Mouse (Mus musculus) embryonic facial prominence, embryonic 15.5 days (tissue): ENCODE measurements around the gene Wdr72. TPM values are rescaled to one million over a fixed set of nuclear protein-coding genes. Genes with fewer than 3 reads are reported as not detected.

ENCODE experiments used
- ATAC-seq: fragments of 200-750 bp; cut with Nextera tagmentation; 2 replicates; pipeline ENCODE4 v1.8.0; 2017; ENCODE audit warnings: low read depth, moderate TSS enrichment; ENCODE audit not compliant: insufficient number of reproducible peaks, low FRiP score, low TSS enrichment
- H3K27ac ChIP-seq: fragments of 300-500 bp; sonication (generic); replicated peaks from 2 replicates; pipeline ENCODE4 v1.5.1; 2015; ENCODE audit warnings: mild to moderate bottlenecking, inconsistent platforms
- H3K27me3 ChIP-seq: fragments of 300-500 bp; sonication (generic); 2 replicates; pipeline ENCODE4 v1.6.1; 2015; ENCODE audit warnings: inconsistent platforms
- H3K36me3 ChIP-seq: fragments of 300-500 bp; sonication (generic); 2 replicates; pipeline ENCODE4 v1.6.1; 2015; ENCODE audit warnings: mild to moderate bottlenecking, inconsistent platforms
- H3K4me1 ChIP-seq: fragments of 300-500 bp; sonication (generic); 2 replicates; pipeline ENCODE4 v1.6.1; 2015; ENCODE audit warnings: inconsistent platforms
- H3K4me2 ChIP-seq: fragments of 300-500 bp; sonication (generic); replicated peaks from 2 replicates; pipeline ENCODE4 v1.6.1; 2015; ENCODE audit warnings: mild to moderate bottlenecking, inconsistent platforms
- H3K4me3 ChIP-seq: fragments of 300-500 bp; sonication (generic); replicated peaks from 2 replicates; pipeline ENCODE4 v1.5.1; 2015; ENCODE audit warnings: mild to moderate bottlenecking, inconsistent platforms
- H3K9ac ChIP-seq: fragments of 300-500 bp; sonication (generic); 2 replicates; pipeline ENCODE4 v1.6.1; 2015; ENCODE audit warnings: inconsistent platforms
- H3K9me3 ChIP-seq: fragments of 300-500 bp; sonication (generic); replicated peaks from 2 replicates; pipeline ENCODE4 v1.6.1; 2016; ENCODE audit warnings: inconsistent platforms
- WGBS: fragments of 180-500 bp; shearing (Covaris S2); methylation state at CpG from one replicate; pipeline ENCODE4 v1.1.7; 2015; 5-methylcytosine and 5-hydroxymethylcytosine counted together
- polyA plus RNA-seq: library from polyadenylated mRNA; unstranded; fragments of >200 nt; fragmentation: Nextera tagmentation; extraction: Ambion mirVana; gene quantifications from 2 replicates; pipeline ENCODE4 v1.2.1, GENCODE M21; 2015

The Wdr72 gene
- polyA plus RNA-seq, 1 experiment from 2014 or later, result 1.3 TPM

GRCm38 (mm10) chr9:74141864-74142263, 31.7 kb downstream of the Wdr72 start:
- no peak overlapping the region for H3K4me3 ChIP-seq
- H3K27ac ChIP-seq, result no peak overlapping the region
- H3K4me1 ChIP-seq, result no peaks in the 10 kb centered on the region
- 6% methylated on average over 3 of the region's 3 CpGs for WGBS
- no peak overlapping the region for H3K4me2 ChIP-seq
- H3K9me3 ChIP-seq, result no peaks in the 10 kb centered on the region
- no peak overlapping the region for H3K9ac ChIP-seq
- no peaks in the 10 kb centered on the region for H3K27me3 ChIP-seq
- no peak for ATAC-seq
- no peaks in the 10 kb centered on the region for H3K36me3 ChIP-seq

DNA sequence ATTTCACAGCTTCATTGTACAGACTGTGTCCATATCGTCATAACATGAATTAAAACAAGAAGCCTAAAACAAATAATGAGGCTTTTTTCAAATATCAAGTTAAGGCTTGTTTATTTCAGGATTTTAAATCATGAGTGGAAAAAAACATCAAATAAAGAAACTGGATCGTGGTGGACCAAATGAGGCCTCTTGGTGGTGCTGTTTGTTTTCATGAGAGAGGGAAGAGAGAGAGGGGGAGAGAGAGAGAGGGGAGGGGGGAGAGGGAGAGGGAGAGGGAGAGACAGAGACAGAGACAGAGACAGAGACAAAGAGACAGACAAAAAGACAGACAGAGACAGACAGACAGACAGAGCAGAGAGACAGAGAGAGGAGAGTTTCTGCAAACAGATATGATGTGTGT, 32.5 kb downstream of the Wdr72 start:
- WGBS, result 36% methylated on average over 2 of the region's 2 CpGs
- Histone ChIP-seq H3K4me2 (no peak overlapping the region), H3K27ac (no peak overlapping the region), H3K9me3 (no peaks in the 10 kb centered on the region), H3K9ac (no peak overlapping the region), H3K27me3 (no peaks in the 10 kb centered on the region), H3K4me1 (no peaks in the 10 kb centered on the region), H3K36me3 (no peaks in the 10 kb centered on the region), H3K4me3 (no peak overlapping the region)
- ATAC-seq, result no peak

GRCm38 (mm10) chr9:74145203-74145602, 35.0 kb downstream of the Wdr72 start:
- Histone ChIP-seq H3K4me1 (no peaks in the 10 kb centered on the region), H3K9me3 (no peaks in the 10 kb centered on the region), H3K27me3 (no peaks in the 10 kb centered on the region), H3K4me2 (no peak overlapping the region), H3K9ac (no peak overlapping the region), H3K4me3 (no peak overlapping the region), H3K36me3 (no peaks in the 10 kb centered on the region), H3K27ac (no peak overlapping the region)
- ATAC-seq, result no peak
- WGBS, result 90% methylated on average over 4 of the region's 4 CpGs

DNA sequence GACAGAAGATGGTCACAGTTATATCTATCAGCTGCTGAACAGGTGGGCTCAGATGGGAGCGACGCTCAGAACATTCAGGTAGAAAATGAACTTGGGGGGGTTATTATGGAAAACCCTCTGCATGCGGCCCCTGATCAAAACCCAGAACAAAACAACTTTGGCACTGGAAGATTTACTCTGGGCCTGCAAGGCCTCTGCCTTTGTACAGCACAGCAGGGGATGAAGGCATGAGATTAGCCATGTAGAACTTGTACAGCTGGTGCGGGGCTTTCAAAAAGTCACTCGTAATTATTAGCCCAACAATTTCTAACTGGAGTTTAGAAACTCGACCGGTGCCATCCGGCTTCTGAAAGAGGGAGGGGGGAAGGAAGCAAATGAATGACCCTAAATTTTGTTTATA, 38.1 kb downstream of the Wdr72 start:
- H3K4me1 ChIP-seq, result no peaks in the 10 kb centered on the region
- H3K9me3 ChIP-seq, result no peaks in the 10 kb centered on the region
- H3K4me2 ChIP-seq, result no peak overlapping the region
- H3K9ac ChIP-seq, result no peak overlapping the region
- no peak overlapping the region for H3K4me3 ChIP-seq
- no peak overlapping the region for H3K27ac ChIP-seq
- no peaks in the 10 kb centered on the region for H3K36me3 ChIP-seq
- ATAC-seq, result no peak
- WGBS, result 69% methylated on average over 8 of the region's 8 CpGs
- no peaks in the 10 kb centered on the region for H3K27me3 ChIP-seq

GRCm38 (mm10) chr9:74160361-74160933, 50.3 kb downstream of the Wdr72 start:
- H3K27ac ChIP-seq, result no peak overlapping the region
- no peaks in the 10 kb centered on the region for H3K36me3 ChIP-seq
- no peak overlapping the region for H3K4me3 ChIP-seq
- H3K9ac ChIP-seq, result no peak overlapping the region
- 73% methylated on average over 11 of the region's 11 CpGs for WGBS
- no peak overlapping the region for H3K4me2 ChIP-seq
- H3K27me3 ChIP-seq, result no peaks in the 10 kb centered on the region
- no peaks in the 10 kb centered on the region for H3K4me1 ChIP-seq
- no peak for ATAC-seq
- H3K9me3 ChIP-seq, result no peaks in the 10 kb centered on the region

GRCm38 (mm10) chr9:74165697-74166096, 55.5 kb downstream of the Wdr72 start:
- Histone ChIP-seq H3K27me3 (no peaks in the 10 kb centered on the region), H3K9ac (no peak overlapping the region), H3K27ac (no peak overlapping the region), H3K4me3 (no peak overlapping the region), H3K4me1 (no peaks in the 10 kb centered on the region), H3K4me2 (no peak overlapping the region), H3K36me3 (no peaks in the 10 kb centered on the region), H3K9me3 (no peaks in the 10 kb centered on the region)
- 81% methylated on average over 2 of the region's 2 CpGs for WGBS
- no peak for ATAC-seq

DNA sequence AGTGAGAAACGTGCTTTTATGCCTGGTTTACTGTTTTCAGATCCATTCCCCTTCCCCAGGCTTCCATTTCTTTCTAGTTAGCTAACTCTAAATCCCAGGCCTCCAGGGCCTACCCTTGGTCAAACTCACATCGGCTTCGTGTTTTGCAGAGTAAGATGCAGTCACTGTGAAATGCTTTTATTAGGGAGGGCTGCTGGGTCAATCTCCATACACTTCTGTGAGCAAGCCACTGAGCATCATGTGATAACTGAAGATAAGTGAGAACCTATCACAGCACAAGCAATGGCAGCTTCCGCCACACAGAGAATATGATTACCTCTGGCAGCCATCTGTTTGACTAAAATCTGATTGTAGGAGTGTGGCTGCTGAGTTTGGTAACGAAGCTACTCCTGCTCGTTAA, 59.7 kb downstream of the Wdr72 start:
- Histone ChIP-seq H3K9me3 (no peaks in the 10 kb centered on the region), H3K4me3 (no peak overlapping the region), H3K4me1 (no peaks in the 10 kb centered on the region), H3K36me3 (no peaks in the 10 kb centered on the region), H3K4me2 (no peak overlapping the region), H3K9ac (no peak overlapping the region), H3K27me3 (no peaks in the 10 kb centered on the region), H3K27ac (no peak overlapping the region)
- 53% methylated on average over 6 of the region's 6 CpGs for WGBS
- no peak for ATAC-seq

- Histone ChIP-seq H3K36me3 (no peaks in the 10 kb centered on the region), H3K27me3 (no peaks in the 10 kb centered on the region), H3K9ac (no peak overlapping the region), H3K27ac (no peak overlapping the region), H3K4me3 (no peak overlapping the region), H3K4me2 (no peak overlapping the region), H3K4me1 (0 out of 2 replicates have a peak, but pooled peaks cover 4% of the 10 kb centered on the region), H3K9me3 (no peaks in the 10 kb centered on the region)
- no peak for ATAC-seq
- 26% methylated on average over 16 of the region's 16 CpGs for WGBS
These were observed 76.7 kb downstream of the Wdr72 start for GRCm38 (mm10) chr9:74186748-74187400.

DNA sequence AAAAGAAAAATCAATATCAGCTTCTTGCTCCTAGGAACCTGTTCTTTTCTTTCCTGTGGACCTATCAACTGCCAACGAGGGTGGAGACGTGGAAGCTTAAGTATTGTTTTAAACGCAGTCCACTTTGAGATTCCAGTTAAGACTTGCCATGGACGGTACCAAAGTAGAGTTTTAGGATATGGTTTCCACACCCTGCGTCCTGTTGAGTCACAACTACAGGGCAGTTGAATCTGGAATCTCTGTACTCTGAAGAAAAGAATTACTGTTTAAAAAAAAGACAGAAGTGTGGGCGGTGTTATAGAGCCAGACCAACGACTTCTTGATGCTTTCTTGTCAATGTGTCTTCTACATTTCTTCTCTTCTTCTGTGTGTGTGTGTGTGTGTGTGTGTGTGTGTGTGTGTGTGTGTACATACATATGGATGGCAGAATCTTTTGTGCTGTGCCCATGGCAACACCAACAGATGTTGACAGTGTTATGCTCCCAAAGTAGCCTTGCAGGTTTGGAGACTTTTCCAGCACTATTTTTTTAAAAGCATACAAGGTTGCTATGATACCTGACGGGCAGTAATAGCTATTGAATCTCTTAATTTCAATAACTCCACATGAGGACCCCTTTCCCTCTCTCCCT, 77.4 kb downstream of the Wdr72 start:
- Histone ChIP-seq H3K27me3 (no peaks in the 10 kb centered on the region), H3K4me1 (0 out of 2 replicates have a peak, but pooled peaks cover 4% of the 10 kb centered on the region), H3K27ac (no peak overlapping the region), H3K4me2 (no peak overlapping the region), H3K9ac (no peak overlapping the region), H3K9me3 (no peaks in the 10 kb centered on the region), H3K4me3 (no peak overlapping the region), H3K36me3 (no peaks in the 10 kb centered on the region)
- 39% methylated on average over 8 of the region's 8 CpGs for WGBS
- no peak for ATAC-seq

- Histone ChIP-seq H3K4me2 (no peak overlapping the region), H3K4me3 (no peak overlapping the region), H3K36me3 (no peaks in the 10 kb centered on the region), H3K9ac (no peak overlapping the region), H3K9me3 (no peaks in the 10 kb centered on the region), H3K4me1 (no peaks in the 10 kb centered on the region), H3K27me3 (no peaks in the 10 kb centered on the region), H3K27ac (no peak overlapping the region)
- no peak for ATAC-seq
- WGBS, result 86% methylated on average over 2 of the region's 2 CpGs
These were observed 84.7 kb downstream of the Wdr72 start for GRCm38 (mm10) chr9:74194898-74195297.

GRCm38 (mm10) chr9:74228272-74228671, 118.1 kb downstream of the Wdr72 start:
- no peaks in the 10 kb centered on the region; the same call in 1 of the 2 replicates for H3K4me1 ChIP-seq
- H3K4me2 ChIP-seq, result no peak overlapping the region
- H3K36me3 ChIP-seq, result no peaks in the 10 kb centered on the region
- 67% methylated on average over 6 of the region's 6 CpGs for WGBS
- no peaks in the 10 kb centered on the region for H3K9me3 ChIP-seq
- H3K9ac ChIP-seq, result no peak overlapping the region
- H3K27me3 ChIP-seq, result no peaks in the 10 kb centered on the region
- no peak for ATAC-seq
- no peak overlapping the region for H3K4me3 ChIP-seq
- no peak overlapping the region for H3K27ac ChIP-seq

DNA sequence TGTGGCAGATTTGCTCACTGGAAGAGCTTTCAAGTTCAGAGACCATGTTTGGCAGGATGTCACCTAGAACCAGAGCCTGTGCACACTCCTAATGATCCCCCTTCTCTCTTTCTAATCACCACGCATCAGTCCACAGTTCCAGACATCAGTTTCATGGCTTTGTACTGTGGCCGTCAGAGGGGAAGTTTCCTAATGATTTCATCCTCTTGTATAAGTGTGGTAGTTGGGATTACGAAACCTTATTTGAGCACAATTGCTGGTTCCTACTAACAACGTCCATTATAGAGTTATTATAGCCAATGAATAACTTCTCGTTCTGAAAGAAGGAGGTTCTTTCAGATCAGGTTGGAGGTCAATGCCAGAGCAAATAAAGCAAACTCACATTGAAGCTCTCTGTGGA, 131.1 kb downstream of the Wdr72 start:
- H3K4me1 ChIP-seq, result no peaks in the 10 kb centered on the region
- H3K9ac ChIP-seq, result no peak overlapping the region
- no peaks in the 10 kb centered on the region for H3K36me3 ChIP-seq
- no peaks in the 10 kb centered on the region for H3K9me3 ChIP-seq
- H3K27me3 ChIP-seq, result no peaks in the 10 kb centered on the region
- WGBS, result 68% methylated on average over 5 of the region's 5 CpGs
- no peak overlapping the region for H3K4me3 ChIP-seq
- H3K4me2 ChIP-seq, result no peak overlapping the region
- ATAC-seq, result no peak
- H3K27ac ChIP-seq, result no peak overlapping the region
